Mouse (Mus musculus): Measurements from ENCODE around the gene Hacd3.

GRCm38 (mm10) chr9:64951161-64951657 is 70.3 kb downstream of the Hacd3 start, which contains the start of gene Slc24a1:
- TF ChIP-seq CTCF (IDR thresholded peaks at IDR 0.05; ENCODE audit: low read depth) (no peak), EP300 (IDR thresholded peaks at IDR 0.05; ENCODE audit: low read depth) (no peak)

Measured in heart, postnatal 0 days (tissue).